Mouse (Mus musculus) G1E (cell line): ENCODE data around the gene Slc5a2. TPM values are rescaled to one million over a fixed set of nuclear protein-coding genes. Genes with fewer than 3 reads are reported as not detected.

Experiments used
- ATAC-seq: 2 replicates; pipeline ENCODE4 v1.8.0; 2016; ENCODE audit warnings: mild to moderate bottlenecking; ENCODE audit not compliant: insufficient number of reproducible peaks, poor library complexity, low FRiP score, severe bottlenecking; ENCODE audit errors: extremely low read depth
- DNase-seq: peaks from one replicate; pipeline ENCODE4 v3.0.0; 2012; ENCODE audit warnings: low spot score
- H3K27me3 ChIP-seq: 2 replicates; pipeline ENCODE4 v1.6.1; 2012; ENCODE audit warnings: mild to moderate bottlenecking, low read length, inconsistent platforms; ENCODE audit not compliant: insufficient read depth
- H3K36me3 ChIP-seq: replicated peaks from 2 replicates; pipeline ENCODE3; 2012; ENCODE audit warnings: mild to moderate bottlenecking, inconsistent platforms
- H3K4me1 ChIP-seq: 2 replicates; pipeline ENCODE4 v1.6.1; 2012; ENCODE audit warnings: low read depth, low read length, inconsistent platforms, mixed read lengths; ENCODE audit not compliant: insufficient read depth
- H3K4me3 ChIP-seq: 2 replicates; pipeline ENCODE4 v1.5.1; 2012; ENCODE audit warnings: low read depth, mild to moderate bottlenecking, inconsistent platforms, low read length, moderate library complexity, mixed read lengths
- H3K9me3 ChIP-seq: replicated peaks from 2 replicates; pipeline ENCODE4 v1.6.1; 2012; ENCODE audit warnings: inconsistent platforms
- CTCF ChIP-seq: IDR thresholded peaks from 2 replicates; pipeline ENCODE4 v1.5.1; 2012; ENCODE audit warnings: low read depth, low read length, inconsistent platforms, mixed read lengths
- GATA1 ChIP-seq: IDR thresholded peaks from 2 replicates; pipeline ENCODE4 v1.6.1; 2012; ENCODE audit warnings: borderline replicate concordance, low read length, inconsistent platforms, mixed read lengths
- GATA2 ChIP-seq: IDR thresholded peaks from 2 replicates; pipeline ENCODE4 v1.6.1; 2012; ENCODE audit warnings: low read depth, low read length, inconsistent platforms, borderline replicate concordance
- POLR2AphosphoS5 ChIP-seq: IDR thresholded peaks from 2 replicates; pipeline ENCODE4 v1.6.1; 2012; ENCODE audit warnings: low read depth, low read length, inconsistent platforms; ENCODE audit not compliant: insufficient replicate concordance
- TAL1 ChIP-seq: conservative IDR thresholded peaks from 2 replicates; pipeline ENCODE4 v1.6.1; 2012; ENCODE audit warnings: low read depth, low read length, inconsistent platforms, mixed read lengths
- polyA plus RNA-seq: library from polyadenylated mRNA; stranded (reverse); fragments of >175 nt; gene quantifications from 2 replicates; pipeline ENCODE4 v1.2.3, GENCODE M21; 2012
- total RNA-seq, 2 experiments: library from RNA; stranded (forward) in 1 of 2; stranded (reverse) in 1 of 2; fragments of 200-1000 nt in 1 of 2; fragments of >200 nt in 1 of 2; fragmentation: Nextera tagmentation in 1 of 2; gene quantifications; 2 replicates each; pipeline ENCODE4 v1.2.3; 2014 to 2017

The Slc5a2 gene
- total and polyA plus RNA-seq, 3 experiments = 0.05 to 0.55 TPM; not detected in 1

DNA sequence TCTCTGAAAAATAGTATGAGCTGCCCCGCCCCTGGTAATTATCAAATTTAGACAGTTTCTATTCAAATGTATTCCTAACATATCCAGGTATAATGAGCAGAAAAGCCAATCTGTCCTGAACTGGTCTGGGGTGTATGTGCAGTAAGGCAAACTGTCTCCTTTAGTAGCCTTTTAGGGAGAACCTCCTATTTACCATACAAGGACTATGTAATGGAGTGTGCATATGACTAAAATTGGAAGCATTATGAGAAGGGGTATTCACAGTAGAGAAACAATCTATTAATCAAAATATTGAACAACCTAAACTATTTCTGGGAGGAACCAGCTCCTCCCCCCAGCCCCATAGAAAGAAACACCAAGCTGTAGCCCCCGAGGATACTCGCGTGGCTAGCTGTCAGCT, 14.3 kb downstream of the Slc5a2 start:
- DNase-seq (no peak), ATAC-seq (no peak)
- H3K9me3 ChIP-seq = no peaks in the 10 kb centered on the region
- H3K36me3 ChIP-seq = peaks cover 85% of the 10 kb centered on the region
- no peak overlapping the region for H3K4me3 ChIP-seq
- TF ChIP-seq GATA2 (no peak), CTCF (no peak), TAL1 (no peak), POLR2AphosphoS5 (no peak)
- H3K4me1 ChIP-seq = peaks cover 20% of the 10 kb centered on the region
- no peaks in the 10 kb centered on the region for H3K27me3 ChIP-seq

DNA sequence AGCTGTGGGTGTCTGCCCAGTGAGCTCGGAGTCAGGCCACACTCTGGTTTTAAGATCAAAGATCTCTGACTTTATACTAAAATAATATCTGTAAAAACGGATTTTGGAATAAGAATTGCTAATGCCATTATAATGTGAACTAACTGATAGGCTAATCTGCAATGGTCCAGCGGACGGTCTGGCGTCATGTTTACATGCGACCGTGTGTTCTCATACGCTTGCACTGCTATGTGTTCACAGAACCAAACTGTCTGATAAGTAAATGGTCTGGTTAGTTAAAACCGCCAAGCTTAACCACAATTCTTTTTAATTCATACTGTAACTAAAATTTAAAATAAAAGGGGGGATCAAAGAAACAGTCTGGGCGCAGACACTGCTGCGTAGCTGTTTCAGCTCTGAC, 16.3 kb downstream of the Slc5a2 start:
- TF ChIP-seq GATA1 (no peak), GATA2 (no peak), POLR2AphosphoS5 (no peak), CTCF (no peak), TAL1 (no peak)
- peaks cover 22% of the 10 kb centered on the region for H3K4me1 ChIP-seq
- no peaks in the 10 kb centered on the region for H3K27me3 ChIP-seq
- ATAC-seq = no peak
- H3K4me3 ChIP-seq = no peak overlapping the region
- H3K9me3 ChIP-seq = no peaks in the 10 kb centered on the region
- H3K36me3 ChIP-seq = peaks cover 85% of the 10 kb centered on the region
- no peak for DNase-seq

DNA sequence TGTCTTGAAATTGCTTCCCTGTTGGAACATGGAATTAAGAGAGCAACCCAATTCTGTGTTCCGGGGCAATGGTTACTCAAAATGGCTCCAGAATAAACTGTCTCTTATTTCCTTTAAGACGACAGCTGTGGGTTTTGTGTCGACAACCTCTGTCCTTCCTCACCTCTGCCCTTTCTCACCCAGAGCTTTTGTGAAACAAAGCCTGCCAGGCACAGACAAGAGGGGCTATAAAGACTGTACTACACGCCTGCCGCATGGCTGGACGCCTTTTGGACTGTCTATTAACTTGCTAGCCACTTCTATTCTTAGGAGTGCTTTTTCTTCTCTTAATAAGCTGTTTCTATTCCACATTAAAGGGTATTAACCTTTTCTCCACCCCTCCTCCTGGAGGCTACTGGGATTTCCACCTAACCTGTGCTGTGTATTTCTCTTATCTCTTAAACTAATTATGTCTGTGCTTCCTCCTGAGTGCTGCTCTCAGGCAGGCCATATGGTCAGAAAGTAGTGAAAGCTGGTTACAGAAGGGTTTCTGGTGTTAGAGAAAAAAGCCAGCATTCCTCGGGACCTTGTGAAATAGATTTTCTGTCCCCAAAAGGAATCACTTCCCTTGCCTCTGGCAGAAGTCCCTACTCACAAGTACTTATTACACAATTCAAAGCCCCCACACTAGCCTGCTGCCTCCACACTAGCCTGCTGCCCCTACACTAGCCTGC, 17.2 kb downstream of the Slc5a2 start:
- no peak for ATAC-seq
- Histone ChIP-seq H3K27me3 (no peaks in the 10 kb centered on the region), H3K36me3 (peaks cover 86% of the 10 kb centered on the region), H3K9me3 (no peaks in the 10 kb centered on the region), H3K4me3 (no peak overlapping the region), H3K4me1 (peaks cover 31% of the 10 kb centered on the region)
- TF ChIP-seq CTCF = no peak
- no peak for TF ChIP-seq GATA2
- no peak for DNase-seq

DNA sequence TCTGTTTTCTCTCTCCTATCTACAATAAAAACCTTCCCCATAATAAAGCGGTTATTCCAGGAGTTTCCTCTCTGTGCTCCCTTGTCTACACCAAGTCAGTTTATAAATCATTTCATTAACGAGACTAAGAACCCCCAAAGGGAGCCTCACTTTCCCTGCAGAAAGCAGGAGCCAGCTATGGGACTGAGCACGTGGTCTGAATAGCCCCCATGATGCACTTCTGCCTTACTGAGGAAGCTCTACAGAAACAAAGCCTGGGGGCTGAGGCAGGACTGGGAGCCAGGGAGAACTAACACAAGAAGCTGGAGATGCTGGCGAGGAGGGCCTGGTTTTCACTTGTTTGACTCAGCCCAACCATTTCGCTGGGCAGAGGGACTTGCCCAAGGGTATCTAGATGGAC, 18.6 kb downstream of the Slc5a2 start:
- H3K27me3 ChIP-seq = no peaks in the 10 kb centered on the region
- TF ChIP-seq GATA1 (no peak), POLR2AphosphoS5 (no peak), TAL1 (no peak), CTCF (no peak), GATA2 (no peak)
- H3K4me3 ChIP-seq = no peak overlapping the region
- ATAC-seq = no peak
- H3K9me3 ChIP-seq = no peaks in the 10 kb centered on the region
- DNase-seq = no peak
- H3K4me1 ChIP-seq = peaks cover 44% of the 10 kb centered on the region
- peaks cover 88% of the 10 kb centered on the region for H3K36me3 ChIP-seq

DNA sequence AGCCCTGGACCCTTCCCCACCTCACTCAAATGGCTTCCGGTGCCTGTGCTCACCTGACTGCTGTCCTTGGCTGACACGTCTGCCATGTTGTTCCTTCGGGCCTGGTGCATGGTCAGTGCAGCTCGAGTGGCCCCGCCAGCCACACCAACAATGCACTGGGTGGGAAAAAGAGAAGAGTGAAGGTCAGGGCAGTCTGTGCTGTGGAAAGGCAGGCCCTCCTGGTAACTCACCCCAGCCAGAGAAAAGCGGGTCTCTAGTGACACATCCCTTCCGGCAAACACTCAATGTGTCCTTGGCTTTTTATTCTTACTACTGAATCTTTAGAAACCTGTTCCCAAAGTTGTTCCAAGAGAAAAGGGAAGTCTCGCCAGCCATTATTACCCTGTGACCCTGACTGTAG, 19.6 kb downstream of the Slc5a2 start:
- Histone ChIP-seq H3K4me1 (peaks cover 54% of the 10 kb centered on the region), H3K9me3 (no peaks in the 10 kb centered on the region), H3K36me3 (peaks cover 87% of the 10 kb centered on the region), H3K4me3 (no peak overlapping the region), H3K27me3 (no peaks in the 10 kb centered on the region)
- no peak for TF ChIP-seq GATA1
- no peak for TF ChIP-seq POLR2AphosphoS5
- no peak for ATAC-seq
- DNase-seq = no peak

DNA sequence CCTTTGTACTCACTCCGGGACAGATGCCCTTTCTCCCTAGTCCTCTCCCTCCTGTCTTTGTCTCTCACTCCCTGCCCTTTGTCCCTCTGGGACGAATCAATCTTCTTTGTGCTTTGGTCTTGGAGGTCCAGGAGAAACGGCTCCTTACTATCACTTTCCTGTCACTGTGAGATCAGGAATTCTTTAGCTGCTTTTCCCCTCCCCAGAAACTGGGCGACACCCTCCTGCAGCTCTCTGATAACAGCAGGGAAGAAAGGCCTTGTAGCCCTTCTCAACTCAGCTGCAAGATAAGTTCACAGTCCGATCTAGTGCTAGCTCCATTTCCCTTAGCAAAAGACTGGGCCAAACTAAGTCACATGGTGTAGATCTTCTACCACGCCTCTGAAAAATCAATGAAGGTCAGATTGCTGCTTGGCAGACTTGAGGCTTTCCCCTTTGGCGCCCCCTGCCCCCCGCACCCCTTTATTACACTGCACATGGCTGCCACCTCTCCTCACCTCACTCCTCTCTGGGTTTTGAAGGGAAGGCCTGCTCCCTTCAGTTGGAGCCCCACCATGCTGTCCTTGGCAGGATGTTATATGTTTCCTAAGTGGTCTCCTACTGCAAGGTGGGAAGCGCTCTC, 23.6 kb downstream of the Slc5a2 start:
- DNase-seq = peak; percentile 79
- H3K4me1 ChIP-seq = peaks cover 68% of the 10 kb centered on the region
- peaks cover 96% of the 10 kb centered on the region for H3K36me3 ChIP-seq
- no peaks in the 10 kb centered on the region for H3K27me3 ChIP-seq
- H3K9me3 ChIP-seq = no peaks in the 10 kb centered on the region
- TF ChIP-seq TAL1 = peak; percentile 59
- TF ChIP-seq GATA2 = no peak
- peak; percentile 96 for ATAC-seq
- peak overlapping the region; percentile 38; the same call in 1 of the 2 replicates for H3K4me3 ChIP-seq

DNA sequence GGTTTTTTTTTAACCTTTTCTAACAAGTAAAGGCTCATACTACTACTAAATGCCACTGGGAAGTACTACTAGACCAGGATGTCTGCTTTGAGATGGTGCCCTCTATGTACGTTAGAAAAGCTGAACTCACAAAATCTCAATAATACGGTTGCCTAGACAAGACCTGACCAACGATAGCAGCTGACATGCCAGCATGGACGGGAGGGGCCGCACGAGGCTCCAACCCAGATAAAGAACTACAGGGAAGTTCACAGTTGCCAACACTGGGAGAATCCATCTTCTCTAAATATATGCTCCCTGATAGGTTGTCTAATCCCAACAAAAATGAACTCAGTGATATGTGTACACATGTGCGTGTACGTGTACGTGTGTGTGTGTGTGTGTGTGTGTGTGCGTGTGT, 29.3 kb downstream of the Slc5a2 start:
- DNase-seq = no peak
- no peak for TF ChIP-seq CTCF
- no peak for TF ChIP-seq TAL1
- no peak for TF ChIP-seq GATA2
- no peak for TF ChIP-seq POLR2AphosphoS5
- TF ChIP-seq GATA1 = no peak
- Histone ChIP-seq H3K27me3 (no peaks in the 10 kb centered on the region), H3K9me3 (no peaks in the 10 kb centered on the region), H3K4me1 (peaks cover 62% of the 10 kb centered on the region), H3K36me3 (peaks cover 63% of the 10 kb centered on the region), H3K4me3 (no peak overlapping the region)
- ATAC-seq = no peak
